Mouse (Mus musculus): ENCODE measurements around the gene Zfp84.
A peak's percentile ranks its signal among the peaks of the same experiment; 100 is the strongest.
"Not testable (repeated sequence)": the region's sequence is repeated elsewhere in the genome, so short reads cannot be mapped to it uniquely, and the experiment has no call there.

Zfp84 gene

DNA sequence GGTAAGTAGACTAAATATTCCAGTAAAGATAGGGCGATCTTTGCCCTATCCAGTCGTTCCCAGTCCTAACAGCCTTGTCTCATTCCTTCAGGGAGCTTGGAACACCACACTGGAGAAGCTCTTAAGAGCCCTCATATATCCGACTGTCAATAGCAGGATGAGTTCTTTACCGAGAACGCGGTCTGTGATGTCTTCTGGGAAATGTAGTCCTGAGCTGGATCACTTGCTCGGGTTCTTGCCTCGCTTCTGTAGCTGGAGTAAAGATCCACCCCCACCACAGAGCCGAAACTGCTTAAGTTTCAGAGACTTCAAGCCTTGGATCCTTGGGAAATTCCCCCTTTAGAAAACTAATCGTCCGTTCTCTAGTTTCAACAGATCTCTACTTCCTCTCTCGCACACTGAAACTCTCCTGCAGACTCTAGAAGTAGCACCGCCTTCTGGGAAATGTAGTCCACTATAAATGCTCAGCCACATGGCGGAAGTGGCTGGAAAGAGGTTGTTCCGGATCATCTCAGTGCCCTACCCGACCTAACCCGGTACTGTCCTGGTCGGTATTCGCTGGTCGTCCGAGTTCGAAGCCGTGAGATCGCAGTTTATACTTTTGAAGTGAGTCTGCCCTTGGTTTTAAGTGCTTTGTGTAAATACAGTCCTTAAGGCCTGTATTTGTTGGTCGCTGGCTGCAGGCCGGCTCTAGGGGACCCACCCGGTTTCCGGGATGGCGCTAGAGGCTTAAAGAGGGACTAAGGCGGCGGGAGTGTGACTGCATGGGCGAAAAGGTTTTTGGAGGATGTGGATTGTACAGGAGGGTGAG, at the start of gene Zfp84:
Gene Zfp84, plus strand, starts transcription at position 463 of the 811 bp plus-strand sequence.
- DNase-seq (ENCODE audit: low spot score in 2 of 2), result peak; percentile 76 to 82

DNA sequence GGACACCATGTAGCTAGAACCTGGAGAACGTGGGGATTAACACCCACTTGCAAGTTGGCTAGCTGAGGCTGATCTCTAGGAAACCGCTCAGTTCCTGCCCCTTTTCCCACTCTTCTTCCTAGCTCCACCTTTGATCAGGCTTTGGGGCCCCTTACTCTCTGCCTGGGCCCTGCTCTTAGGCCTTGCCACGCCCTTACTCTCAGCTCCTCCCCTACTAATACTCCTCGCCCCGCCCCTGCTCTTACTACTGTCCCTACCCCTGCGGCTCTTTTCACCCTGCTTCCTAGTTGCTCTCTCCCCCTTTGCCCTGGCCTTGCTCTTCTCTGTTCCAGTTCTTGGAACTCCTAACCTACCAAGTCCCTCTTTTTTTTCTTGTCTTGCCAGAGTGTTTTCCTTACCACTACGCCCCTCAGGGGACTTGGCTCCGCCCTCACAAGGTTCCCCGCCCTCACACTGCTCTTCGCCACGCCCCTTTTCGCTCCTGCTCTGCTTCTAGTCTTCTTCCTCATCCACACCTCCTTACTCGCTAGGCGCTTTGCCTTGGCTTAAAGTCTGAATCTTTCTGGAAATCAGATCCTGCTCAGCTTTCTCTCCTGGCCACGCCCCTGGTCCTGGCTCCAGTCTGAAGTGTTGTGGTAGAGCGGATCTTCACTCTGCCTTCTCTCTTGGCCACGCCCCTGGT, 42.8 kb upstream of the Zfp84 start:
- DNase-seq (ENCODE audit: low spot score in 2 of 2), result not testable (repeated sequence)

DNA sequence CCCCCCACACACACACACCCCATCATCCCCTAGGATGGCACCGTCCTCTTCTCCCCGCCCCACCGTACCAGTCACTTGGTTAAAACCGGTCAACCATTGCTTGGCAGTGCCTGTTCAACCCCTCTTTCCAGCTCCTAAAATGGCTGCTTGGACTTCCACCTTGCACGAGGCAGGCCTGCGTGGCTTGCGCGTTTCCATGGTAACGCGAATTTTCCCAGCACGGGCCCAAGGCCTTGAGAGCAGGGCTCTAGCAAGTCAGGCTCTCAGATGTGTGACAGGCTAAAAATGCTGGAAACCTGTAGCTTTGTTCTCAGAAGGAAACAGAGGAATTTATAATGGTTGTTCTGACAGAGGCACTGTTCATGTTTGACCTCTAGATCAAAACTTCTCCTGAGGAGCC, 41.5 kb upstream of the Zfp84 start, which contains the start of gene Catsperg2:
Gene Catsperg2, minus strand, starts transcription at position 173 of the 400 bp plus-strand sequence.
- peak in 1 of 2 experiments; percentile 50 for DNase-seq (ENCODE audit: low spot score in 2 of 2)

DNA sequence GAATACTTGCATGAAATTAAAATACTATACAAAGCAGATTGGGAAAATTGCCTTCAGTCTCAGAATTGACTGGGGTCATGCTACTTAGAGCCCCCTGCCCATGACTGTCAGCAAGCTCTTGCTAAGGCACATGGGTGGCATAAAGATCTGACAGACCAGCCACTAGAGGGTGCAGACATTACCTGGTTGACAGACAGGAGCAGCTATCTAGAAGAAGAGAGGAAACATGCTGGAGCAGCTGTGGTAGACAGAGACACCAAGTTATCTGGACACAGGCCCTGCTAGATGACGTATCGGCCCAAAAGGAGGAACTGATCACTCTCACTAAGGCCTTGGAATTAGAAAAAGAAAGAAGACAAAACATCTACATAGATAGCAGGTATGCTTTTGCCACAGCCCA, 40.3 kb upstream of the Zfp84 start:
- DNase-seq (ENCODE audit: low spot score in 2 of 2), result no peak

DNA sequence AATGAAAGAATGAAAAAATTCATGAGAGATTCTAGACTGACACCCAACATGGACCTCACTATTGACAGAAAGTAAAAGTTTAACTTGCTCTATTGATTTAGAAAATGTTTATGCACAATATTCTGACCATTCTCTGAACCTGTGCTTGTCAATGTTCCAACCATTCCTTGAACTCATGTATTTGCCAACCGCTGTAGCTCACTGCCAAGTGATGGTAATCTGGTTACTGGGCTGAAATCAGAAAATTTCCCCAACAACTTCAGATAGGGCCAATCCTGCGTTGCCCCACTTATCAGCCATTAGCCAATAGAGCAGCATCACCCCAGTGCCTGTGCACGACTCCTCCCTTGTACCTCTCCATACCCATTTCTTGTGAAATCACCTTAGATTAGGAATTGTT, 26.1 kb upstream of the Zfp84 start:
- no peak for DNase-seq (ENCODE audit: low spot score in 2 of 2)

DNA sequence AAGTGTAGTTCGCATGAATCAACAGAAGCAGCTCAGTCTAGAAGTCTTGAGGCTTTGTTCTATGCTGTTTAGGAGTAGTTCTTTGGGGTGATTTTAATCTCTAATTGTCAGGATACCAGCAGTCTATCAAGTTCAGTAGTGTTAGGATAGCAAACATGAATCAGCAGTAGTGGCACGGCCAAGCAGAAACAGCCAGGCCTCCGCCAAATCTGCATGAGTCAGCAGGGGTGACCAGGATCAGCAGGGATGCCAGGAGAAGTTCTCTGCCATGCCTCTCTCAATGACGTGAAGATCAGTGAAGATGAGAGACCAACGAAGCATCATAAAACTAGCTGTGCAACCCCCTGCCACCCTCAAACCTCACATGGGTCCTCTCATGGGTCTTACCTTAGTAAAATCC, 7.9 kb upstream of the Zfp84 start:
- no peak for DNase-seq (ENCODE audit: low spot score in 2 of 2)

DNA sequence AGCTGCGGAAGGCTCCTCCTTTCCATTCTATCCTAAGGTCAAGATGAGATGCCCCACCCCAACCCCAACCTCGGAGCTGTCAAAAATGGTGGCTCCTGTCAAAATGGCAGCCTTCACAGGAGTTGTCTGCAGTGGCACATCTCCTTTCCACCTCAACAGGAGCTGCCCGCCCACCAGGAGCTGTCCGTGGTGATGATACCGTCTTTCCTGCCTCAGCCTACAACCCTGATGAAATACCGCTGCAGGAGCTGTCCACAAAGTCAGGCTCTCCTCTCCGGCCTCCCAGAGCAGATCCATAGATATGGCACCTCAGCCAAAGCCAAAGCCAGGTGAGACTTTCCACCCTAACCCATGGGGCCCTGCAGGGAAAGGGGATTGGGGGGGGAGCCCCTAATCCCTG, 3.6 kb upstream of the Zfp84 start:
- DNase-seq (ENCODE audit: low spot score in 2 of 2), result no peak

DNA sequence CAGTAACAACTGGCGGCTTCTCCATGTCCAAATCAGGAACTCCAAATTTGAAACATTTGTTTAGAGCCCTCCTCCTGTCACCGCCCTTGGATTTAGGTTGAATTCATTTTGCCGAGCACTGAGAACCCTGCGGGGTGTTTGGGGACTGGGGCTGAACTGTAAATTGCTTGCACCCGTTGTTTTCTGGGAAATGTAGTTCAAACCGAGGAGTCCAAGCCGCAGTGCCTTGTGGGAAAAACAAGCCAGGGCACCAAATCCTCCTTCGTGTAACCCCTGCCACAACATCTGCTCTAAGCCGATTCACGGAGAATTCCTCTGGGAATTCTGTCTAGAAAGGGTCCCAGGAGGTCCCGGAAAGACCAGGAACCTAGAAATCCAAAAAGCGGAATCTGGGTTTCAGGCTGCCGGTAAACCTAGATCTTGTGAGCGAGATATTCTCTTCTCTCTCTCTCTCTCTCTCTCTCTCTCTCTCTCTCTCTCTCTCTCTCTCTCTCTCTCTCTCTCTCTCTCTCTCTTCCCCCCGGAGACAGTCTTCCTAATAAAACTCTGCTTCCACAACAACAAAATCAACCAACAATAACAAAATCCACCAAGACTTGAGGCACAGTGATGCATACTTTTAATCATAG, 1.2 kb upstream of the Zfp84 start:
- DNase-seq (ENCODE audit: low spot score in 2 of 2), result peak; percentile 71 to 74

DNA sequence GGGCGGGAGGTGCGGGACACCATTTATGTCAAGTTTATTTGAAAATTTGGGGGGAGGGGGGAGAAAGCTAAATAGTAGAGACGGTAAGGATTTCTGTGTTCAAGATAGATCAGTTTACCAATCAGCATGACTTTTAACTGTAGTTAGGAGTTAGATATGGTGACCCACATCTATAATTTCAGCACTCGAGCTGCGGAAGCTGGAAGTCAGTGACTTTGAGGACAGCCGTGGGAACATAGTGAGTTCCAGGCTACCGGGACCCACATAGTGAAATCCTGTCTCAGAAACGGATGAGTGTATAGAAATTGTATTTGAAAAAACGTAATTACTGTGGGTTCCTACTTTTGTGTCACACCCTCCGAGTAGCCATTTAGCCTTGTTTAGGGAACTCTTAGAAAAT, 628 bp downstream of the Zfp84 start:
- no peak for DNase-seq (ENCODE audit: low spot score in 2 of 2)

DNA sequence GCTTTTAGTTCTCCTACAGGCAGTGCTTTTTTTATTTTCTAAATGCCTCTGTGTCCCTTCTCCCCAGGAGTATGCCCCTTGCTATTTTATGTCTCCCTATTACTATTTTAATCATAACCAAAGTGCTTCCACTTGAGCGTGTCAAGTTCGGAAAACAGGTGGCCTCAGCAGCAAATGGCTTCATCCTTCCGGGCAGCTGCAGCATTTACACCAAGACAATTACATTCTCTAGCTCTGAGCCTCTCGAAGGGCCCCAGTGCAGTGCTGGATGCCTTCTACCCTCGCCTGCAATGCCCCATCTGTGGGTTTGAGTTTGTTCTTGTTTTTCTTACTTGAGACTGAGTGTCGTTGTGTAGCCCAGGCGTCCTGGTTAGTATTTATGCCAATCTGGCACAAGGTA, 5.2 kb downstream of the Zfp84 start:
- no peak for DNase-seq (ENCODE audit: low spot score in 2 of 2)

DNA sequence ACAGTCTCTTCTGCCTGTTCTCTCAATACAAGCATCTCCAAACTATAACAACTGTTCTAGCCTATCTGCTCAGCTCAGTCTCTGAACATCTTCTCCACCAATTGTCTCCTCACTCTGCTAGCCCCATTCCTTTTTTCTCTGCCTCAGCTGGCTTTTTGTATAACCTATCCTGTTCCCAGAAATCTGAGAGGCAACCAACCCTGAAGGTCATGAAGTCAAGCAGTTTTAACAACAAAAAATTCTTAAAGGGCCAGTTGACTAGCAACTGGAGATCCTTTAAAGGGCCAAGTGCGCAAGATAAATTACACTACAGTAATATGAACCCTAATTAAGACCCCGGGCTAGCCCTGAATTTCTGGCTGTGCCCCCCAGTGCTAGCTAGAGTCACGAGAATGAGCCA, 6.0 kb downstream of the Zfp84 start:
- no peak for DNase-seq (ENCODE audit: low spot score in 2 of 2)

DNA sequence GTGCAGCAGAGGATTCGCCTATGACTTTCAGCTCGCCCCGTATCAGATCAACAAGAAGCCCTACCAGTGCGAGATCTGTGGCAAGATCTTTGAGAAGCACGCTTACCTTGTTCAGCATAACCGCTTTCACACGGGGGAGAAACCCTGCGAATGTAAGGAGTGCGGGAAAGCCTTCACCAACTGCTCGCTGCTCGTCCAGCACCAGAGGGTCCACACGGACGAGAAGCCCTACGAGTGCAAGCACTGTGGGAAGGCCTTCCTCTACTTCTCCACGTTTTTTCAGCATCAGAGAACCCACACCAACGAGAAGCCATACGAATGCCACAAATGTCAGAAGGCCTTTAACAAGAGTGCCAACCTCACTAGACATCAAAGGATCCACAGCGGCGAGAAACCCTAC, 8.2 kb downstream of the Zfp84 start:
- DNase-seq (ENCODE audit: low spot score in 2 of 2), result no peak

DNA sequence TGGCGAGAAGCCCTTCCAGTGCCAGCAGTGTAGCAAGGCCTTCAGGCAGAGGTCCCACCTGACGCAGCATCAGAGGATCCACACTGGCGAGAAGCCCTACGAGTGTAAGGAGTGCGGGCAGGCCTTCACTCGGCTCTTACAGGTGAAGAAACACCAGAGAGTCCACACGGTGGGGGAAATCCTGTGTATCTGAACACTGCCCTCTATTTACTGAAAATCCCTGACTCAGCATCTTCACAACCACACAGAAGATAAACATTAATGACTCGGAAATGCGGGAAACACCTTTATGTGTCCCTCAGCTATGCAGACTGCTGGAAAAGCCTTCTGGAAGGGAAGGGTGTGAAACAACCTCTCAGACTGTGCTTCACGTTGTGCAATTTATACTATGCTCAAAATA, 9.0 kb downstream of the Zfp84 start:
- DNase-seq (ENCODE audit: low spot score in 2 of 2), result no peak

DNA sequence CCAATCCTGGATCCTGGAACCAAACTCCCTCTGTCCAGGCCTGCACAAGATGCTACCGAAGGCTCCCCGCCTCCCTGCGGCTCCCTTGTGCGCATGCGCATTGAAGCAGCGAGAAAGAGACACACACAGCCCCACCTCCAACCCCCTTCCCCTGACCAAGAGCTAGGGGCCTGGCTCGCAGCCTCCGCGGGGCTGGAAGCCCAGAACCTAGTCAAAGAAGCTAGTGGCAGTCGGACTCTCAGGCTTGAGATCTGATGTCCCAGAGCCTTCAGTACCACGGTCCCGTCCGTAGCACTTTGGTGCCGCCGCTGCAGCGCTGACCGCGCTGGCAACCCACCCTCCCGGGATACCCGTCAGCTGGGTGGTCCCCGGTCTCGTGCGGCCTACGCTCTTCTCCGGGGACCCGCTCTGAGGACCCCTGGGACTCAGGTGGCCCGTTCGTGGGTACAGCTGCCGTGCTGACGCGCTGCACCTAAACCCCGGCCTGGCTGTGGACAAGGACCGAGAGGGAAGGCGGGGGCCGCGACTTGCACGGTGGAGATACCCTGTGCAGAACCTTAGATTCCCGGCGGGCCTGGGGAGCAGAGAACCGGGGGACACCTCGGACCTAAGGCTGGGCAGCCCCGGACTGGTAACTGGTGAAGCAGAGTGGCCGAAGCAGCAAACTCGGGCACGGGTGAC, 15.7 kb downstream of the Zfp84 start, which contains the start of gene Zfp30:
Gene Zfp30, plus strand, starts transcription at position 128 of the 681 bp plus-strand sequence.
- peak; percentile 77 to 82 for DNase-seq (ENCODE audit: low spot score in 2 of 2)

DNA sequence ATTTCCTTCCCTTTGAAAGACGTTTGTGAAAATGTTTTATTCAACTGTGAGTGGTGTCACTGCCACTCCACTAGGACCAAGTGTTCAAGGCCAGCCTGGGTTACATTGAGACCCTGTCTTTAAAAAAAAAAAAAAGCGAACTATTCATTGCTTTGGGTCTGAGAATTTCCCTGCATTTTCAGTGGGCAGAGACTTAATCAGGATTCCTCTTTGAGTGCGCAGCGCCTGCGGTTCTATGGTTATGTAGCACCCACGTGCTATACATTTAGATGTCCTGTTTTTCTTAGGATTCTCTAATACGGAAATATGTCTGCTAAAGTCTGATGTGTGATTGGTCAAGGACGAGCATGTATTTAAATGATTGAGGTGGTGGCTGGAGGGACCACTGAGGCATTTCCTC, 16.7 kb downstream of the Zfp84 start:
- DNase-seq (ENCODE audit: low spot score in 2 of 2), result no peak

DNA sequence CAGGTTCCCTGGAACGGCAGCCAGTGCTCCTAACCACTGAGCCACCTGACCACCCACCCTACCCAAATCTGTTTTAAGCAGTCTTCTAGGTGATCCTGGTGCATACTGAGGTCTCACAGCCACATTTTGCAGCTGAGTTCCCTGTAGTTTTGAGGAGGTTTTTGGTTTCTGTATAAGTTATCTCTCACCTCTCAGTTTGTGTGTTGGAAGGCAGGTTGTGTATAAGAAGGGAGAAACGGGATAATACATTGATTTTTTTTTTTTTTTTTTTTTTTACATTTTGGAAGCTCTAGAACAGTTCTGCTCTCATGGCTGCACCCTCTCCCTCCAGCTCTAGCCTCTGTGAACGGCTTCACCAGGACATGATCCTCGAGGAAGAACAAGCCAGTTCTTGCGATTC, 17.5 kb downstream of the Zfp84 start:
- no peak for DNase-seq (ENCODE audit: low spot score in 2 of 2)

DNA sequence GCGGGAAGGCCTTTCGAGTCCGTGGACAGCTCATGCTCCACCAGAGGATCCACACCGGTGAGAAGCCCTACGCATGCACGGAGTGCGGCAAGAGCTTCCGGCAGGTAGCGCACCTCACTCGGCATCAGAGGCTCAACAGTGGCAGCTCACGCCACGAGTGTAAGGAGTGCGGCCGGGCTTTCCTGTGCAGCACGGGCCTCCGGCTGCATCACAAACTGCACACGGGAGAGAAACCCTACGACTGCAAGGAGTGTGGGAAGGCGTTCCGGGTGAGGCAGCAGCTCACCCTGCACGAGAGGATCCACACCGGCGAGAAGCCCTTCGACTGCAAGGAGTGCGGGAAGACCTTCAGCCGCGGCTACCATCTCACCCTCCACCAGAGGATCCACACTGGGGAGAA, 24.6 kb downstream of the Zfp84 start:
- DNase-seq (ENCODE audit: low spot score in 2 of 2), result no peak

DNA sequence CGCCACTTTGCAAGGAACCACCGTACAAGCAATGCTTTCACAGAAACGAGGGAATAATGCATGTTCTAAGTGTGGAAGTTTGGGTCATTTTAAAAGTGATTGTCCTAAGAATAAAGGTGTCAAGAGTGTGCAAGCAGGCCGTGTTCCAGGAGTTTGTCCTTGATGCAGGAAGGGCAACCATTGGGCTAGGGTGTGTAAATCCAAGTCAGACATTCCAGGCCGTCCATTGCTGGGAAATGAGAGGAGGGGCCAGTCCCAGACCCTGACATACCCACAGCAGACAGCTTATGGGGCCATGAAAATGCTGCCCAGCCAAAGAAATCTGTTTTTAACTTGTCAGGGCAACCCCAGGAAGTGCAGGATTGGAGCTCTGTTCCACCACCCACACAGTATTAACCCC, 38.7 kb downstream of the Zfp84 start:
- no peak for DNase-seq (ENCODE audit: low spot score in 2 of 2)

DNA sequence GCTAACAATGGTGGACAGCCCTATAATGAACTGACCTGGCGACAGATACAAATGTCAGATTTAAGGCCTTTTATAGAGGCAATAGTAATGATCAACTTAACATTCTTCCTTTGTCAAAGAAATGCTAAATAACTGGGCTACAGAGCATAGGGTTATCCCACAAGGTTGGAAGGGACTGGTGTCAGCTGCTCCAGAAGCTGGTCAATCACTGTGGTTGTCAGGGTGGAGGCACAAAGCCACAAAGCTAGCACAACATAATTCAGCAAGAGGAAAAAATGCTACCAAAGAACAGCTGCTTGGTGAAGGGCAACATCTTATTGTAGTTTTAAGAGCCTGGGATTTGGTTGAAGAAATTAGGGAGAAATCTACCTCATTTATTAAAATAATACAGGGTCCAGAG, 43.9 kb downstream of the Zfp84 start:
- no peak for DNase-seq (ENCODE audit: low spot score in 2 of 2)

DNA sequence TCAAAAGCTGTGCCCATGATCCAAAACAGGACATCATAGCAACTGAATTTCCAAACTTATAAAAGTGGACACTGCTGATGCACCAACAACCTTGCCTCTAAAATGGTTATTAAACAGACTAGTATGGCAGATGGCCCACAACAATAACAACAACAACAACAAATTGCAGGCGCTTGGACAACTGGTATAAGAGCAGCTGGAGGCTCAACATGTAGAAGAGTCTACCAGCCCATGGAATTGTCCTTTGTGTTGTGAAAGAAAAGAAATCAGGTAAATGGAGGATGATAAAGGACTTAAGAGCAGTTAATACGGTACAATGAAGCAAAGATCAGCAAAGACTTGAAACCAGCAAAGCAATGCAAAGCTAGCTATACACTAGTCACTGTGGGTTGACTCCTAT, 46.0 kb downstream of the Zfp84 start:
- no peak for DNase-seq (ENCODE audit: low spot score in 2 of 2)

DNA sequence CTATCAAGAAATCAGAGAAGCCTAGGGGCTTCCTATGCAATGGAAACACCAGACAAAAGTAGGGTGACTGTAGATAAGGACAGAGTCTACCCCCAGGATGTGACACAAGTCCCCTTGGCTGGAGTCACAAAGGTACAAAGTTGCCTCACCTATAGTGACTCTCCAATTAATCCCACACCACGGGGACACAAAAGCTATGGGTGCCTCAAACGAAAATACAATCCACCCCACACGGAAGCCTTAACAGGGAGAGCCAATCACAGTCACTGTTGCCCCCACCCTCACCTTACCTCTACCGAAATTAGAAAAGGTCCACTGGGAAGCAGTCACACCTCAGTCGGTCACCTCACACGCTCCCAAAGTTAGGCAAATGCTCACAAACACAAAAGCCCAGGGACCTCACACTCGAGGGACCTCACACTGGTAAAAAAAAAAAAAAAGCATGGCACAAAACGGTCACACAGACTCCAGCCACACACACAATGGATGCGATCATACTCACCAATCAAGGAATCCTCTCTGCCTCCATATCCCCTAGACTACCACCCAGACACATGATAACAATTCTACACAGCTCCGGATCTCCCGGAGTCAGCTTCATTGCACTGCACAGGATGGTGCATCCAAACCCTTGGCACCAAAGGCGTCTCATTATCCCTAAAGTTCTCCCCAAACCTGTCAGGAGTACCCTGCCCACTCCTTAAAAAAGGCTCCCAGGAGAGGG, 46.9 kb downstream of the Zfp84 start:
- DNase-seq (ENCODE audit: low spot score in 2 of 2), result no peak
